Mouse (Mus musculus) granulocyte monocyte progenitor cell, adult 5-6 weeks (primary cell): Measurements from ENCODE around the gene Kif17. TPM values are rescaled to one million over a fixed set of nuclear protein-coding genes. Genes with fewer than 3 reads are reported as not detected.

Experiments
- ATAC-seq: replicated peaks from 2 replicates; pipeline ENCODE4 v1.8.0; 2016; ENCODE audit warnings: mild to moderate bottlenecking, moderate TSS enrichment, inconsistent platforms; ENCODE audit not compliant: poor library complexity, severe bottlenecking
- total RNA-seq, 2 experiments: library from RNA; stranded (forward) in 1 of 2; stranded (reverse) in 1 of 2; fragments of 200-712, 200-1000 nt in 1 of 2; fragments of >200 nt in 1 of 2; fragmentation: Nextera tagmentation in 1 of 2; gene quantifications; 2 replicates each; pipeline ENCODE4 v1.2.3; 2014 to 2017

Kif17 gene
- total RNA-seq, 2 experiments from 2014 or later: 8.1 to 8.9 TPM

DNA sequence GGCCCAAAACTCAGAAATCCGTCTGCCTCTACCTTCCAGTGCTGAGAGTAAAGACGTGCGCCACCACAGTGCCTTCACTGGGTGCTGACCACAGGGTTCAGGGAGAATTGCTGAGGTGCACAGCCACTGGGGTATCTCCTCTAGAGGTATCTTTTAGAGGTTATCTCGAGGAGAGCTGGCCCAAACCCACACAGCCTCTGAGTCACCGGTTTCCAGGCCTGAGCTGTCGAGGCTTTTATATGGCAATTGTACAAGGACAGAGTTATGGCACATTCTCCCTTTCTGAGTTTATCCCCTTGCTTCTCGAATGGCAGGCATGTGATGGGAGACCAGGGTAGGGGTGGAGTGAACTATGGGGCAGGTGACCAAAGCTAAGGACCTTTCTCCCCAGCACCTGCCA lies 8.4 kb downstream of the Kif17 start:
- no peak for ATAC-seq

DNA sequence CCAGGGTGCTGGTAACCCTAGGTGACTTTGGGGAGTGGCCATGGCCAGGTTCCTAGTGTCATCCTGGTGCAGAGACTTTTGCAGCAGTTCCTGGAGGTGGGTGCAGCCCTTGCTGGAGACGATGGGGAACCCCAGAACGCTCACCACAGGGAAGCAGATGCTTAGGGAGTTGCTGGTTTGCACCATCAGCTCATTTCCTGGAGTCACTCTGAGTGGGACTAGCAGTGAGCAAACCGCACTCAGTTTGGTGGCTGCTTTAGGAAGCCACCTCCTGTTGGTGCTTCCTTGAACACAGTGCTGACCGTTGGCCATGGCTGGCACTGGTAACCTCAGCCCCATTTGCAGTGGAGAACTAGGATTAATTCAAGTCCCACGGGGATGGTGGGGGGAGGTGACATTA lies 9.2 kb downstream of the Kif17 start:
- peak; percentile 55 for ATAC-seq

DNA sequence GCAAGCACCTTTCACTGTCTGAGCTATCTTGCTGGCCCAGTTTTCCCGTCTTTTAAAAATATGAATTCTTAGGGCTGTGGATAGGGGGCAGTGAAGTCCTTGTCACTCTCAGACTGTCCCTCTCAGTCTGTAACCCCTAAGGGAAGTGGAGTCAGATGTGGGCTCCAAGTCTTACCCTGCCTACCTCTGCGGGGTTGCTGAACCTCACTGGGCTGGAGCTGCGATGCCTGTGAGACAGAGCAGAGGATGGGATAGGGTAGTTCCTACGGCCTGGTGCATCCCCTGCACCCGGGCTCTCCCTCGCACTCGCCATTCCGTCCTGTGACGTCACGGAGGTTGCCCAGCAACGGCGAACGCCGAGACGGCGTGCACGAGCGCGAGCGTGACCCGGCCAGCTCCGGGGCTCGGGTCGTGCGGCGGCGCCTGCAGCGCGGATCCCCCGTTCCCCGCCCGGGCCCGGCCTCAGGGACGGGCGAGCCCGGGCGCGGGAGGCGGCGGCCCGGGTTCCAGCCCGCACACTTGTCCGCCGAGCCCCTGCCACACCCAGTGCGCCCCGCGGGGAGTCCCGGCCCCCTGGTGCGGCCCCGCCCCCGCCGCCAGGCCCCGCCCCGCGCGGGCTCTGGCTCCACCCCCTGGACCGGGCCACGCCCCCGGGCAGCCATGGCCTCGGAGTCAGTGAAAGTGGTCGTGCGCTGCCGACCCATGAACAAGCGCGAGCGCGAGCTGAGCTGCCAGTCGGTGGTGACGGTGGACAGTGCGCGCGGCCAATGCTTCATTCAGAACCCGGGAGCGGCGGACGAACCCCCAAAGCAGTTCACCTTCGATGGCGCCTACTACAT lies 11.8 kb downstream of the Kif17 start:
- peak; percentile 52 for ATAC-seq

DNA sequence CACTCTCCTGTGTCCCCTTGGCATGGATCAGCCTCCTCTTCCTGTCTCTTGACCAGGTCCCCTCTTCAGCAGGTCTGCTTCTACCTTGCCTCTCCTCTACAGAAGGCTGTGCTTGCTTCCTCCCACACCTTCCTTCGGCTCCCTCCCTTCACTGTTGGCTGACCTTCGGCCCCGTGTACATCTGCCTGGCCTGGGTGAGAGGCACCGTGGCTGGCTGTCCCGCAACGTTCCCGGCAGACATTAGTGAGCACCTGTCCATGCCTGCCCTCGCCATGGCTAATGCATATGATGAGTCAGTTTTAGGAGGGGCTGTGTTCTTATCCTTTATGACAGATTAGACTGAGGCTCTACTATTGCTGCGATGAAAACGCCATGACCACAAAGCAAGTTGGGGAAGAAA lies 17.6 kb downstream of the Kif17 start:
- ATAC-seq: no peak

DNA sequence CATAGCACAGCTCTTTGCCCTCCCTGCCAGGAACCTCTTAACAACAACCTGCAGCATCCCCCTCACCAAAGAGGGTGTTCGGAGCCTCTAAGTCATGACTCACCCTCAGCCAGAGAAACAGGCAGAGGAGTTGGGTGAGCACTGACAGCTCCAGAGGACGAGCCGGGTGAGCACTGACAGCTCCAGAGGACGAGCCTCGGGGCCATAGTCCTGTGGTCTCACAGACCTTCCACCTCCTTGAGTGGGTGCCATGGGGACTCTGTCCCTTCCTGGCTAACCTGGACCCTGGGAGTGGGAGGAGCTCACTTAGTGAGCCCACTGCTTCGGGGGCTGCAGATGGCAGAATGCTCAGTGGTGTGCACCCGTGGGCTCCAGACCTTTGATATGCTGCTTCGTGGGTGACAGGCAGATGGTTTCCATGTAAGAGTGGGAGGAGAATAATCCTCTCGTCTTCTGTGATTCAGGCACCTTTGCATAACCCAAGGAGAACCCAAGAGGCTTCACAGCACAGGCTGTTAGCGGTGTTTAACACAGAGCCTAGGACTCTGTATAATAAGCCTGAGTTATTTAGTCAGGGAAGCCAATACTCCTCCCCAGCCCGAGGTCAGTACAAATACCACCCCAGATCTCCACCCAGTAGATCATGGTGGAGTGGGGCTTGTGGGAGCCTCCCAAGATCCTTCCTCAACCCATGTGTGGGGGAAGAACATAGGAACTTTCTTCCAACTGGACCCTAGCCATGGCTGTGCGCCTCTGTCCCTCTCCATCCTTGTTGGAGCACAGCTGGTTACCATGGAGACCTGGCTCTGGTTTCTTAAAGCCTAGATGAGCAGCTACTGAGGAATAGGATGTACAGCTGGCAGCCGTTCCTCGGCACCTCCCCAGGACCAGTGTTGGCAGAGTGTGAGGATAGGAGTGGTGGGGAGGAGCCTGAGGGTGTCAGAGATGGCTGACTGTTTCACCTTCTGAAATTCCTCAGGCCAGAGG lies 22.1 kb downstream of the Kif17 start:
- no peak for ATAC-seq

DNA sequence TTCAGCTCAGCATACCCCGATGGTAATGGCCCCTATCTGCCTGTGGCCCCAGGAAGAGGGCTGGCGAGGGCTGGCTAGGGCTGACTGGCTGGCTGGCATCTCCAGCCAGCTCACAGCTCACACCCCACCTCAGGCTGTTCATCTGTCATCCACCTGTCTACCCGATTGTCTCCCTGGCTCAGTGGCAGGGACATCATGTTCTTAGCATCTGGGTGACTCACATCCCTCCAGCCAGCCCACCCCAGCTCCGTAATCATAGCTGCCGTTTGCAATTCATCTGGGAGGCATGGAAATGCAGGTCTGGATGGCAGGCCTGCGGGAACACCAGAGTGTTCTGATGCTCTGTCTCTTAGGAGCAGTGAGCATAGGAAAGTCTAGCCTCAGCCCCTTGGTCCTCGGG lies 28.1 kb downstream of the Kif17 start:
- no peak for ATAC-seq

DNA sequence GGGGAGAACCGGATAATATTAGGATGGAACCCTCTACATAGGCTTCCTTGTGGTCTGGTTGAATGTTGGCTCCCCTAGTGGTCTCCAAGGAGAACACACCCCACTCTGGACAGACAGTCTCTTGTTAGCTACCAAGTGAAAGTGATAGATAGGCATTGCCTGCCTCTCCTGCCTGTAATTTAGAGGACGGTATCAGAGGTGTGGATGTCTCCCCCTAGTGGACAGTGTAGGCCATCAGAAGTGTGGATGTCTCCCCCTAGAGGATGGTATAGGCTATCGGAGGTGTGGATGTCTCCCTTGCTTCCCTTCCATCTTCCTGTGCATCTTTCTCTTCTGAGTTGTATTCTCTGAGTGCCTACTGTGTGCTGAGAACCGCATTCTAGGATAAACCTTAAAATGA lies 32.6 kb downstream of the Kif17 start:
- ATAC-seq: peak; percentile 97

DNA sequence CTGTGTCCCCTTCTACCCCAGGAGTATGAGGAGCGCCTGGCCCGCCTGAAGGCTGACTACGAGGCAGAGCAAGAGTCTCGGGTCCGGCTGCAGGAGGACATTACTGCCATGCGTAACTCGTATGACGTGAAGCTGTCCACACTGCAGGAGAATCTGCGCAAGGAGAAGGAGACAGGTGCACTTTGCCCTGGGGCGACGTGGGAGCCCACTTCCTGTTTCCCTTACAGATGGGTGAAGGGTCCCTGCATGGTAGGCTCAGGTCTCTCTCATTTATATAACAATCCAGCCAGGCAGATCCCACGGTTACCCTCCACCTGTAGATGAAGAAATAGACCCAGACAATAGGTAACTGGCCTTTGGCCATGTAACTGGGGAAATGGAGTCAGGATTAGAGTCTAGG lies 36.2 kb downstream of the Kif17 start:
- no peak for ATAC-seq

DNA sequence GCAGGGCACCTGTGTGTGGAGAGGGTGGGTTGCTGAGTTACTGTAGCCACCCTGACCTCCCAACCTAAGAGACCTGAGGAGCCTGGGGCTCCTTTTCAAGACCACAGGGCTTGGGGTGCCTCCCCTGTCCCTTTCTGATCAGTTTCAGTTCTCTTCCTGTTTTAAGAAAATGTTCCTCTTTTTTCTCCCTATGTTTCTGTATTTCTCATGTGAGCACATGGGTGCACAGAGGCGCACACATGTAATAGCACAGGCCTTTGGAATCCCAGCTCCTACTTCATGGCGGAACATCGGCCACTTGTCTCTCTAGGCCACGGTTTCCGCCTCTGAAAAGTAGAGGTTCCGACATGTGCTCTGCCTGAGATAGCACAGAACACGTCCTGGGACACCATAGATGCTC lies 38.5 kb downstream of the Kif17 start:
- ATAC-seq: peak; percentile 81

DNA sequence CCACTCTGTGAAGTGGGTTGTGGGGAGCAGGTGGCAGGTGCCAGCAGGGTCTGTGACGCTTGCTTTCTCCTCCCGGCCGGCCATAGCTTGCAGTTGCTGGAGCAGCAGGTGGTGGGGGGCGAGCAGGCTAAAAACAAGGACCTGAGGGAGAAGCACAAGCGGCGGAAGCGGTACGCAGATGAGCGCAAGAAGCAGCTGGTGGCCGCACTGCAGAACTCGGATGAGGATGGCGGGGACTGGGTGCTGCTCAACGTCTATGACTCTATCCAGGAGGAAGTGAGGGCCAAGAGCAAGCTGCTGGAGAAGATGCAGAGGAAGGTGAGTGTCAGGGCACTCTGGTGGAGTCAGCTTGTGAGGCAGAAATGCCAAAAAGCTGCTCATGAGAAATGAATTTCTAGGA lies 41.8 kb downstream of the Kif17 start:
- ATAC-seq: no peak

DNA sequence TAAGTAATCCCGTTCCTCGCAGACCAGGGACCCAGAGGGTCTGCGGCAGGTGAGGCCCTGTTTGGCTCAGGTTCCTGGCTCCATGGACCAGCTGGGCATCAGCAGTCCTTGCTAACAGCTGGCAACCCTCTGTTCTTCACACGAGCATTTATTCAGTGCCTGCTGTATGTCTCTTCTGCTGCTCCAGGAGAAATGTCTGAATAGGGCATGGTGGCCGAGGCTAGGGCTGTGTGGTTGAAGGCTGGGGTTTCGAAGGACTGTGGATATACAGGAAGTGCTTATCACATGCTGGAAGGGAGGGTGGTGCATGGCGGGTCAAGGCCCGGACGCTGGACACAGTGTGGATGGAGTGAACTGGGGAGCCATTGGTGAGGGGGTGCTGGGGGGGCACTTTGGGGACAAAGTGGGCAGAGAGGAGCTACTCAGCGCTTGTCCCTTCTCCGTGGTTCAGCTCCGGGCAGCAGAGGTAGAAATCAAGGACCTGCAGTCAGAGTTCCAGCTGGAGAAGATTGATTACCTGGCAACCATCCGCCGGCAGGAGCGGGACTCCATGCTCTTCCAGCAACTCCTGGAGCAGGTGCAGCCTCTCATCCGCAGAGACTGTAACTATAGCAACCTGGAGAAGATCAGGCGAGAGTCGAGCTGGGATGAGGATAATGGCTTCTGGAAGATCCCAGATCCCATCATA lies 43.2 kb downstream of the Kif17 start:
- ATAC-seq: no peak

DNA sequence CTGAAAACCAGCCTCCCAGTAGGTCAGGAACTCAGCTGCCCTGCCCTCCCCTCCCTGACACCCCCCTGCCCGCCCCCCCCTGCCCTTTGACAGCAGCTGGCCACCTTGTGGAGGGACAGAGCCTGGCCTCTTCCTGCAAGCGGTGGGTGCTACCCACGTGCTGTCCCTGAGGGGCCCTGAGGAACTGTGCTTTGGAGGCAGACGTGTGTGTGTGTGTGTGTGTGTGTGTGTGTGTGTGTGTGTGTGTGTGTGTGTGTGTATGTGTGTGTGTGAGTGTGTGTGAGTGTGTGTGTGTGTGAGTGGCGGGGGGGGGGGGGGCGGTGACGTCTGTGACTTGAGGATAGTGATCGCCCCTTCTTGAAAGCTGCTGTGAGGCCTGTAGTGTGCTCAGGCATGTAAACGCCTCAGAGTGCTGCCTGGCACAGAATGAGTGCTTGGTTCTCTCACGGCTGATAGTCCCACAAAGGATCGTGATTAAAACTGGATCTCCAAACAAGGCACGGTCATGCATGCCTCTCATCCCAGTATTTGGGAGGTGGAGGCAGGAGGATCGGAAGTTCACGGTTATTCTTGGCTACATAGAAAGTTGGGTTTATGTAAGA lies 43.8 kb downstream of the Kif17 start:
- ATAC-seq: no peak

DNA sequence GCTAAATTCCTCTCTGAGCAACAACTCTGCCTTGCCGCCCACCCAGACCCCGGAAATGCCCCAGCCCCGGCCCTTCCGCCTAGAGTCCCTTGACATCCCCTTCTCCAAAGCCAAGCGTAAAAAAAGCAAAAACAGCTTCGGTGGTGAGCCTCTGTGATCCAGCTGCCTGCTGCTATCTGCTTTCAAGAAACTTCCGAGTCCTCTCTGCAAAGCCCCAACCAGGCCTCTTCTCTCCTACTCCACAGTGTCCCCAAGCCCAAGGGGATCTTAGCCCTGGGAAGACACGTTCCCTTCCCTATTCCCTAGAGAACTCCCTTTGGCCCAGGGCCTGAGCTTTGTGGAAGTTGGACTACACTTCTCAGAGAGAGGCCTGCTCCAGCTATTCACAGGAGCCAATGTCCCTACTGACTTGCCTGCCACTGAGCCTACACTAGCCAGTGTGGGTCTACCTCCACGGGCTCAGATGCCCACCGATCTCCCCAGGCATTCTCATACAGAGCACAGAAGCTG lies 51.1 kb downstream of the Kif17 start:
- no peak for ATAC-seq

DNA sequence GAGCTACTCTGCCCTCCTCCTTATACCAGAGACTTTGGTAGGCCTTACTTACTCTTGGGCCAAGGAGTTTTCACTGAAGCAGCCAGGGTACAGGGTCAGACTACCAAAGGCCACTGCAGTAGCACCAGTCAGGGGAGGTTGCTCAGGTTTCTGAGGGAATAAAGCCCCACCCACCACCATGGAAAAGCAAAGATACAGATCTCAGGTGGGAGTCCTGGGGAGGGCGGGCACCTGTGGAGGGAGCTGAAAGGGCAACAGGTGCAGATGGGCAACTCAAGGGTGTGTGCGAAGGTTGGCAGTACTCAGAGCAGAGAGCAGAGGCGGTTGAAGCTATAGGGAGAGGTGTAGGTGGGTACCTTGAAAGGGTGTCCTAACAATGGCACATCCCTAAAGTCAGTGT lies 52.8 kb downstream of the Kif17 start:
- no peak for ATAC-seq

DNA sequence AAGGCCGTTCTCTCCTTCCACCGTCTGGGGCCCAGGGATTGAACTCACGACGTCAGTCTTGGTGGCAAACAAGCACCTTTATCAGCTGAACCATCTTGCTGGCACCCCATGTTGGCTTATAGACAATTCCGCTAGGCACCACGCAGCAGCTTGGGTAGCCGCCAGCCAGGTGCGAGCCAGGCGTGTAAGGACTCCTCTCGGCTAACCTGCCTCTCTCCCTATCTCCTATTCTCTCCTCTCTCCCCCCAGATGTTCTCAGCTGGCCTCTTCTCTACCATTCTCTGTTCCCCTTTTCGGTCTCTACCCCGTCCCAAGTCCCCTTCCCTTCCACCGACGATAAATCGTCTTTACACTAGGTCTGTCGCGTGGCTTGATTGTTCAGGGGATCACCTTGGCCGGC lies 53.5 kb downstream of the Kif17 start:
- peak; percentile 31 for ATAC-seq

DNA sequence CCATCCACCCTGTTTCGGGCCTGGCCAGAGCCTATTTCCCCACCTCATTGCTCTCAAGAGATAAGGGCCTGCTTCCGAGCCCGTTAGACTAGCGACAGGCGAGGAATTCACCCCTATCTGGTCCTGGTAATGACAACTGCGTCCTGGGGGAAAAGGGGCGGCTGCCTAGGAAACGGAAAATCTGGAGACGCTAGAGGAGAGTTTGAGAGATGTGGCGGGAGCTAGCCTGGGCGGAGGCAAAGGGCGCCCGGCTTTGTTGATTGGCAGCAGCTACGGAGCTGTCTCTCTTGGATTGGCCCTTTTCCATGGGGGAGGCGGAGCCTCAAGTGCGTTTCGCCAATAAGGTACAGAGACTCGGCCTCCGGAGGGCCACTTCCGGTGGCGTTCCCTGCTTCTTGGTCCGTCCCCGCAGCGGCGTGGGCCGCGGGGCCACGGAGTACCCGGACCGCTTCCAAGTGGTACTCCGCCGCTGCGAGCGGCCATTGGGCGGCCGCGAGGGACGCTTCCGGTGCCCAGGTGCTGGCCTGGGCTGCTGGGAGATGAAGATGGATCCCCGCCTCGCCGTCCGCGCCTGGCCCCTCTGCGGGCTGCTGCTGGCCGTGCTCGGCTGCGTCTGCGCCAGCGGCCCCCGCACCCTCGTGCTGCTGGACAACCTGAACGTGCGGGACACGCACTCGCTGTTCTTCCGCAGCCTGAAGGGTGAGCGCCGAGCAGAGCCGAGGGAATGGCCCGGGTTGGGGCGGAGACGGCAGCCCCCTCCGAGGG lies 54.3 kb downstream of the Kif17 start, which contains the start of gene Ddost:
Gene Ddost (plus strand): TSS at position 391 of the 765 bp plus-strand sequence.
- peak; percentile 93 for ATAC-seq

DNA sequence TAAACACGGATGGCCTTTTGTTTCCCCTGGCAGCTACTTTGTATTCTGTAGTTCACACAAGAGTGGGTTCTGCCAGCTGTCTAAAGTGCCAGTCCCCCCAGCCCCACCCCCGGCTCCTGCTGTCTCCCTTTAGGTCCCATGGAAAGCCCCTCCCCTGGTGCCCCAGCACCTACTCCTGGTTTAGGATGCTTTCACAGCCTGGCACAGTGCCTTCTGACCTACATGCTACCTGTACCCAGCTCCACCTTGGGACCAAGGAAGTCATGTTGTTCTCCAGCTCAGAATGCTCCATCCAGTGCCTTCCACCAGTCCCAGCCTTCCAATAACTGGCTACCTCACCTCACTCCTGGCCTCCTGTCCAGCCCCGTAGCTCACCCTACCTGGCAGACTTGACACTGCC lies 56.8 kb downstream of the Kif17 start:
- ATAC-seq: no peak

DNA sequence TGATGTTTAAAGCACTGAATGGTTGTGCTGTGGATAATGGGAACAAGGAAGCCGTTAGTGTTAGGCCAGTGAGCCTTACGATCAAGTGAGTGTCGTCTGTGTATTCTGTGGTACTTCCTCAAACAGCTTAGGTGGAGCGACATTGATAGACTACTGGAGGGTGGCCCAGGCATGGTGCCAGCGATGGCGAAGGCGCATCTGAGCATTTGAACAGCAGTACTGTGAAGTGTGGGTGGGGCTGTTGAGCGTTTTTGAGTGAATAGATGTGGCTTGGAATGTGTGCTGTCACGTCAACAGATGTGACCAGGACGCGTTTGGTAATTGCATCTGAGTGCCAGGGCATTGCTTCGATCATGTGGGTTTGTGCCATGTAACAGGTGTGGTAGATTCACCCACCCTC lies 57.5 kb downstream of the Kif17 start:
- no peak for ATAC-seq

DNA sequence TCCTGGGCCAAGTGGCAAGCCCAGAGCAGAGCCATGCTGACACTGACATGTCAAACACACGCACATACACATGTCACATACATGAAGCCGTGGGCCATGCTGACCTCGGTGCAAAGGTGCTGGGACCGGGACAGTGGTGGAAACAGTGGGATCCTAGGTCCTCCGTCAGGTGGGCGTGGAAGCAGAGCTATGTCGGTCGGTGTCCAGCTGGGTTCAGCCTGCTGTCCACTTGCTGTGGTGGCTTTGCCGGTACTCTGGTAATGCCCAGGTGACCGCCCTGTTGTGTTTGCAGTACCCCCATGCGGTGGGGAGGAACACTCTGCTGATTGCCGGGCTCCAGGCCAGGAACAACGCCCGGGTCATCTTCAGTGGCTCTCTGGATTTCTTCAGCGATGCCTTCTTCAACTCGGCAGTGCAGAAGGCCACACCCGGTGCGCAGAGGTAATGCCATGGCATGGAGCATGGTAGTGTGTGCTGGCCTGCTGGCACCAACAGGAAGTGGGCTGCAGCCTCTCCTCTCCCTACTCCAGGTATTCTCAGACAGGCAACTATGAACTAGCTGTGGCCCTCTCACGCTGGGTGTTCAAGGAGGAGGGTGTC lies 60.2 kb downstream of the Kif17 start:
- no peak for ATAC-seq
